Mouse (Mus musculus): ENCODE results near the gene Setd1b.

DNA sequence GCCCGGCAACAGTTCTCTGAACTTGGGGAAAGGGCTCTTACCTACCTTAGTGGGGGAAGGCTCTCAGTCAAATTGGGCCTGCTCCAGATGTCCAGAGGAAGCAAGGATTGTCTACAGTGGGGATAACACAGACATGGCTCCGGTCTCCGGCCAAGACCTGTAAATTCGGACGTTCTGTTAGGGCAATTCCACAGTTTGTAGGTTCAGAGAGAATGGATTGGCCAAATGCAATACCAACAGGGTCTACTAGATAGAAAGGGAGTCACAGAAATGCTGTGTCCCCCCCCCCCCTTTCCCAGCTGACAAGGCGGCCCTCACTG lies 4.1 kb upstream of the Setd1b start:
- TF ChIP-seq GATA1 (IDR thresholded peaks at IDR 0.05; ENCODE audit: borderline replicate concordance, low read length), result no peak
- TF ChIP-seq FLI1 (IDR thresholded peaks at IDR 0.05; ENCODE audit: low read length), result no peak

Measured in megakaryocyte, embryonic 14.5 days (primary cell).